Mouse (Mus musculus): ENCODE measurements around the gene Ptpdc1. TPM values are rescaled to one million over a fixed set of nuclear protein-coding genes. Genes with fewer than 3 reads are reported as not detected.

Ptpdc1 gene
- polyA plus RNA-seq, 1 experiment from 2014 or later: 0.56 TPM

DNA sequence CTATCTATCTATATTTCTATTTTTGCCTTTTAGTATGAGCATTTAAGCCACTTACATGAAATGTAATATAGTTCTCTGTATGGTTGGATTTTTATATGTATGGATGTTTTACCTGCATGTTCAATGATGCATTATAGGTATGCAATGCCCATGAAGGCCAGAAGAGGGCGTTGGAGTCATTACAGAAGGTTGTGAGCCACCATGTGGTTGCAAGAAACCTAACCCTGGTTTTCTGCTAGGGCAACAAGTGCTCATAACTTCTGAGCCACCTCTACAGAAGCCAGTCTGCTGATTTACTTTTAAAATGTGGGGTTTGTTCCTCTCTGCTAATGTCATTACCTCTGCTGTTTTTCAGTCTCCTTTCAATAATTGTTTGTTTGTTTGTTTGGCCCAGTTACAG is 25.2 kb upstream of the Ptpdc1 start:
- Histone ChIP-seq H3K27me3 (ENCODE audit: insufficient read depth, low read length) (peaks cover 23% of the 10 kb centered on the region), H3K36me3 (replicated peaks; ENCODE audit: insufficient read depth, low read length) (no peaks in the 10 kb centered on the region), H3K27ac (ENCODE audit: low read depth) (no peak overlapping the region), H3K9ac (replicated peaks) (no peak overlapping the region), H3K4me1 (ENCODE audit: insufficient read depth) (no peaks in the 10 kb centered on the region), H3K9me3 (ENCODE audit: low read length) (peaks cover 2% of the 10 kb centered on the region; the same call in 1 of the 2 replicates), H3K4me2 (ENCODE audit: low read depth, low read length) (no peak overlapping the region), H3K4me3 (ENCODE audit: low read depth, low read length) (no peak overlapping the region)
- DNase-seq: no peak
- 0% methylated on average over 1 of the region's 1 CpGs for WGBS (ENCODE audit: insufficient replicate concordance)
- peak; percentile 48; the same call in 1 of the 2 replicates for ATAC-seq
- TF ChIP-seq CTCF (IDR thresholded peaks at IDR 0.05; ENCODE audit: low read depth): peak; percentile 68
- TF ChIP-seq EP300 (IDR thresholded peaks at IDR 0.05; ENCODE audit: low read depth): no peak

DNA sequence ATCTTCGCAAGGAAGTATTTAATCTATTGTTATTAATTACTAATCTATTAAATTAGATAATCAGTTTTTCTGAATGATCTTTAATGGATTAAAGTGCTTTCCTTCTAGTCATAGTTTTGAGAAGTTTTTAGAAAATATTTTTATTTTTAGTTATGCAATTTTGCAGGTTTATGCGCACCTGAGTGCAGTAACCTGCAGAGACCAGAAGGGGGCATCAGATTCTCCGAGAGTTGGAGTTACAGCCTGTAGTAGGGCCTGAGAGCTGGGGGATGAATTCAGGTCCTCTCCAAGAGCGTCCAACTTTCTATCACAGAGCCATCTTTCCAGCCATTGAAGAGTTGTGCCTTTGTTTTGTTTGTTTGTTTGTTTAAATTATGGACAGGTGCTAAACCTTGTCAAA is 21.2 kb upstream of the Ptpdc1 start:
- no peak for ATAC-seq
- 81% methylated on average over 4 of the region's 4 CpGs for WGBS (ENCODE audit: insufficient replicate concordance)
- Histone ChIP-seq H3K9me3 (ENCODE audit: low read length) (peaks cover 2% of the 10 kb centered on the region; the same call in 1 of the 2 replicates), H3K9ac (replicated peaks) (no peak overlapping the region), H3K4me2 (ENCODE audit: low read depth, low read length) (no peak overlapping the region), H3K36me3 (replicated peaks; ENCODE audit: insufficient read depth, low read length) (no peaks in the 10 kb centered on the region), H3K27ac (ENCODE audit: low read depth) (no peak overlapping the region), H3K27me3 (ENCODE audit: insufficient read depth, low read length) (0 out of 2 replicates have a peak, but pooled peaks cover 1% of the 10 kb centered on the region), H3K4me3 (ENCODE audit: low read depth, low read length) (no peak overlapping the region), H3K4me1 (ENCODE audit: insufficient read depth) (no peaks in the 10 kb centered on the region)
- TF ChIP-seq EP300 (IDR thresholded peaks at IDR 0.05; ENCODE audit: low read depth) (no peak), CTCF (IDR thresholded peaks at IDR 0.05; ENCODE audit: low read depth) (0 out of 2 replicates have a peak, but pooled peaks have one; percentile 14)
- DNase-seq: no peak

- no peak overlapping the region for H3K9ac ChIP-seq (replicated peaks)
- peaks cover 2% of the 10 kb centered on the region; the same call in 1 of the 2 replicates for H3K9me3 ChIP-seq (ENCODE audit: low read length)
- no peak for ATAC-seq
- H3K4me1 ChIP-seq (ENCODE audit: insufficient read depth): no peaks in the 10 kb centered on the region
- TF ChIP-seq CTCF (IDR thresholded peaks at IDR 0.05; ENCODE audit: low read depth) (no peak), EP300 (IDR thresholded peaks at IDR 0.05; ENCODE audit: low read depth) (no peak)
- no peak overlapping the region for H3K4me2 ChIP-seq (ENCODE audit: low read depth, low read length)
- H3K27me3 ChIP-seq (ENCODE audit: insufficient read depth, low read length): no peaks in the 10 kb centered on the region
- H3K4me3 ChIP-seq (ENCODE audit: low read depth, low read length): no peak overlapping the region
- H3K27ac ChIP-seq (ENCODE audit: low read depth): no peak overlapping the region
- WGBS (ENCODE audit: insufficient replicate concordance): 65% methylated on average over 3 of the region's 3 CpGs
- H3K36me3 ChIP-seq (replicated peaks; ENCODE audit: insufficient read depth, low read length): no peaks in the 10 kb centered on the region
- no peak for DNase-seq
Observed at GRCm38 (mm10) chr13:48643991-48644390, 18.5 kb upstream of the Ptpdc1 start.

DNA sequence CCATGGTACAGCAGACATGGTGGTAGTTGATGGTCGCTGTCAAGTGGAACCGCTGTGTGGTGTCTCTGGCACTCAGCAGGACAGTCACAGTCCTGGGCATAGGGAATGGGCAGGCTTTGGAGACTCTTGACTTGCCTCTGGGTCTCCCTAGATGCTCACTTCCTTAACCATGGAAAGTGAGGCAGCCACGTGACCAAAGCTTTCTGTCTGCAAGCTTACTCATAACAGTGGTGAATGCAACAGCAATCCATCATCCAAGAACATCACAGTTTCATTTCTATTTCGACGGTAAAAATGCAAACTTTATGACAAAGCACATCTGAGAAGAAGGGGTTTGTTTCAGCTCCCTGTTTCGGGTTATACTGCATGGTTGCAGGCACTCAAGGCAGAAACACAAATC is 17.6 kb upstream of the Ptpdc1 start:
- TF ChIP-seq CTCF (IDR thresholded peaks at IDR 0.05; ENCODE audit: low read depth) (no peak), EP300 (IDR thresholded peaks at IDR 0.05; ENCODE audit: low read depth) (no peak)
- Histone ChIP-seq H3K9ac (replicated peaks) (no peak overlapping the region), H3K4me3 (ENCODE audit: low read depth, low read length) (no peak overlapping the region), H3K4me2 (ENCODE audit: low read depth, low read length) (no peak overlapping the region), H3K9me3 (ENCODE audit: low read length) (peaks cover 2% of the 10 kb centered on the region; the same call in 1 of the 2 replicates), H3K27ac (ENCODE audit: low read depth) (no peak overlapping the region), H3K4me1 (ENCODE audit: insufficient read depth) (no peaks in the 10 kb centered on the region), H3K27me3 (ENCODE audit: insufficient read depth, low read length) (no peaks in the 10 kb centered on the region), H3K36me3 (replicated peaks; ENCODE audit: insufficient read depth, low read length) (no peaks in the 10 kb centered on the region)
- WGBS (ENCODE audit: insufficient replicate concordance): 66% methylated on average over 6 of the region's 6 CpGs
- DNase-seq (no peak), ATAC-seq (no peak)

DNA sequence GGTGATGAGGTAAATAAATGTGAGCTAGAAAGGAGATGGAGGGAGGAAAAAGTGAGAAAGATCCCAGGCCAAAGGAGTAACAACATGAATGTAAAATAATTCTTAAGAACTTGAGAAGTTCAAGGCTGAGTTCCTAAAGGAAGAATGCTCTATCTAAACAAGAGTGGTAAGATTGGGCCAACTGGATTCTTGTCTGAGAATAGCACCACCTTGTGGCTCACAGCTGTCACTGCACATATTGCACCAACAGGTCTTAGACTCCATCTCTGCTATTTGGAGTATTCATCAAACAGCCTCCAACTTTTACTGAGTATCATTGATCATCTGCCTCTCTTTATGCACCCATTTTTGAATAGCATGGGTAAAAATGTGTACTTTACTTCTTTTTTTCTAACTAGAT is 14.1 kb upstream of the Ptpdc1 start:
- Histone ChIP-seq H3K27me3 (ENCODE audit: insufficient read depth, low read length) (no peaks in the 10 kb centered on the region), H3K27ac (ENCODE audit: low read depth) (no peak overlapping the region), H3K4me3 (ENCODE audit: low read depth, low read length) (no peak overlapping the region), H3K9me3 (ENCODE audit: low read length) (no peaks in the 10 kb centered on the region), H3K4me1 (ENCODE audit: insufficient read depth) (no peaks in the 10 kb centered on the region), H3K4me2 (ENCODE audit: low read depth, low read length) (no peak overlapping the region), H3K36me3 (replicated peaks; ENCODE audit: insufficient read depth, low read length) (no peaks in the 10 kb centered on the region), H3K9ac (replicated peaks) (no peak overlapping the region)
- no peak for TF ChIP-seq EP300 (IDR thresholded peaks at IDR 0.05; ENCODE audit: low read depth)
- TF ChIP-seq CTCF (IDR thresholded peaks at IDR 0.05; ENCODE audit: low read depth): peak; percentile 92
- ATAC-seq (no peak), DNase-seq (no peak)

- no peak for DNase-seq
- no peaks in the 10 kb centered on the region for H3K9me3 ChIP-seq (ENCODE audit: low read length)
- no peak overlapping the region for H3K27ac ChIP-seq (ENCODE audit: low read depth)
- no peak overlapping the region for H3K9ac ChIP-seq (replicated peaks)
- H3K4me3 ChIP-seq (ENCODE audit: low read depth, low read length): no peak overlapping the region
- 54% methylated on average over 2 of the region's 2 CpGs for WGBS (ENCODE audit: insufficient replicate concordance)
- H3K27me3 ChIP-seq (ENCODE audit: insufficient read depth, low read length): no peaks in the 10 kb centered on the region
- no peaks in the 10 kb centered on the region for H3K36me3 ChIP-seq (replicated peaks; ENCODE audit: insufficient read depth, low read length)
- ATAC-seq: no peak
- no peak overlapping the region for H3K4me2 ChIP-seq (ENCODE audit: low read depth, low read length)
- no peaks in the 10 kb centered on the region for H3K4me1 ChIP-seq (ENCODE audit: insufficient read depth)
- TF ChIP-seq CTCF (IDR thresholded peaks at IDR 0.05; ENCODE audit: low read depth) (no peak), EP300 (IDR thresholded peaks at IDR 0.05; ENCODE audit: low read depth) (no peak)
Observed at GRCm38 (mm10) chr13:48637706-48638105, 12.2 kb upstream of the Ptpdc1 start.

DNA sequence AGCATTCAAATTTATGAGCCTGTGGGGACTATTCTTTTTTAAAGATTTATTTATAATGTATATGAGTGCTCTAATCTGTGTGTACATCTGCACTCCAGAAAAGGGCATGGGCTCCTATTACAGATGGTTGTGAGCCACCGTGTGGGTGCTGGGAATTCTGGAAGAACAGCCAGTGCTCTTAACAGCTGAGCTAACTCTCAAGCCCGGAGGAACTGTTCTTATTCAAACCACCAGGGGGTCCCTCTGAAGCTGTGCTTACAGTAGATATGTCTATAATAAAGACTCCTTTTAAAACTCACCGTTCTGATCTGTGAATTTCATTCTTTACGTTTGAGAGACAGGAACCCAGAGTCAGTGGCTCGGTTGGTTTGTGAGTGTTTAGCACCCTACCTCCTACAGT is 6.2 kb upstream of the Ptpdc1 start:
- no peak for ATAC-seq

More for the DNA sequence above, 6.2 kb upstream of the Ptpdc1 start:
- no peak overlapping the region for H3K4me2 ChIP-seq (ENCODE audit: low read depth, low read length)
- DNase-seq: no peak
- H3K4me3 ChIP-seq (ENCODE audit: low read depth, low read length): no peak overlapping the region
- H3K36me3 ChIP-seq (replicated peaks; ENCODE audit: insufficient read depth, low read length): no peaks in the 10 kb centered on the region
- no peaks in the 10 kb centered on the region for H3K27me3 ChIP-seq (ENCODE audit: insufficient read depth, low read length)
- H3K27ac ChIP-seq (ENCODE audit: low read depth): no peak overlapping the region
- WGBS (ENCODE audit: insufficient replicate concordance): 73% methylated on average over 5 of the region's 5 CpGs
- H3K9me3 ChIP-seq (ENCODE audit: low read length): no peaks in the 10 kb centered on the region
- H3K9ac ChIP-seq (replicated peaks): no peak overlapping the region
- no peaks in the 10 kb centered on the region for H3K4me1 ChIP-seq (ENCODE audit: insufficient read depth)
- TF ChIP-seq EP300 (IDR thresholded peaks at IDR 0.05; ENCODE audit: low read depth) (no peak), CTCF (IDR thresholded peaks at IDR 0.05; ENCODE audit: low read depth) (no peak)

Measured in liver, postnatal 0 days (tissue).